Mouse (Mus musculus): Measurements from ENCODE around the gene Luc7l.

DNA sequence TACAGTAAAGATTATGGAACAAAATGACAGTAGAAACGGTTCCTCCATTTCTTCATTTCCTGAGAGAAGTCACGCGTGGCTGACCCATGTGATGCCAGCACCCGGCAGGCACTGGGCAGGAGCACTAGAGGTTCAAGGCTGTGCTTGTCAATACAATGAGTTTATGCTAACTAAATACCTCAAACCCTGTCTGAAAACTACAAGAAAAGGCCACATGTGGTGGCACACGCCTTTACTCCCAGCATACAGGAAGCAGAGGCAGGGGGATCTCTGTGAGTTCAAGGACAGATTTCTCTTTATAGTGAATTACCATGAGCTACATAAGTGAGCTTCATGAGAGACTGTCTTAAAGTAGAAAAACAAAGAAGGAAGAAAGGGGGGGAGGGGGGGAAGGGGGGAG lies 21.5 kb upstream of the Luc7l start:
- TF ChIP-seq CTCF (conservative IDR thresholded peaks at IDR 0.05; ENCODE audit: low read length) (no peak), POU5F1 (IDR thresholded peaks at IDR 0.05; ENCODE audit: borderline replicate concordance, low read length) (no peak), NANOG (IDR thresholded peaks at IDR 0.05; ENCODE audit: borderline replicate concordance, low read length) (no peak)
